Comparison of ENCODE assay signal across 7 mouse cellular contexts in genomic region chr5:107867970-107868904, GRCm38 (mm10). TPM values are rescaled to one million over a fixed set of nuclear protein-coding genes. Genes with fewer than 3 reads are reported as not detected.
DNase-seq lines count a peak whose midpoint lies in the region; ATAC-seq and TF ChIP-seq lines count a peak whose summit lies in the region.

No protein-coding gene starts in this region.

- H3K9ac ChIP-seq in hindbrain, embryonic 14.5 days = peak overlapping the region; percentile 74
- H3K9ac ChIP-seq in limb, embryonic 11.5 days (ENCODE audit: low read length) = peak overlapping the region; percentile 78
- H3K9ac ChIP-seq in midbrain, embryonic 11.5 days (ENCODE audit: low read length) = peak overlapping the region; percentile 77

- TF ChIP-seq CTCF in small intestine, adult 2 months (IDR thresholded peaks at IDR 0.05; ENCODE audit: extremely low read depth, insufficient read length, insufficient replicate concordance, low read depth, low read length) = no peak

- peak overlapping the region; percentile 91 for H3K27ac ChIP-seq in hindbrain, embryonic 14.5 days
- H3K27ac ChIP-seq in limb, embryonic 11.5 days (replicated peaks; ENCODE audit: low read depth, low read length) = peak overlapping the region; percentile 95
- peak overlapping the region; percentile 91 for H3K27ac ChIP-seq in midbrain, embryonic 11.5 days (ENCODE audit: low read depth, low read length)
- peak overlapping the region; percentile 54 for H3K27ac ChIP-seq in small intestine, adult 2 months (ENCODE audit: insufficient read depth, low read depth, low read length)

- peak; percentile 47 for DNase-seq in T-cell, adult 2 months (ENCODE audit: low spot score)
- DNase-seq in cerebellum, postnatal 14 days = peak; percentile 58 to 70
- peak; percentile 44 for DNase-seq in gastrocnemius, adult 18-20 months (ENCODE audit: low spot score)
- peak; percentile 43 for DNase-seq in hindbrain, embryonic 14.5 days (ENCODE audit: low spot score)
- DNase-seq in limb, embryonic 11.5 days (ENCODE audit: low spot score) = peak; percentile 77
- peak; percentile 96 for DNase-seq in midbrain, embryonic 11.5 days (ENCODE audit: low spot score, missing footprints)

- H3K4me1 ChIP-seq in hindbrain, embryonic 14.5 days (replicated peaks; ENCODE audit: control insufficient read depth, insufficient read depth, low read length) = 0 out of 2 replicates have a peak, but pooled peaks cover 4% of the 10 kb centered on the region
- no peaks in the 10 kb centered on the region; the same call in none of the 2 replicates for H3K4me1 ChIP-seq in limb, embryonic 11.5 days (ENCODE audit: control insufficient read depth, insufficient read depth, low read length)
- H3K4me1 ChIP-seq in midbrain, embryonic 11.5 days (ENCODE audit: control insufficient read depth, insufficient read depth, low read length) = 0 out of 2 replicates have a peak, but pooled peaks cover 2% of the 10 kb centered on the region
- H3K4me1 ChIP-seq in small intestine, adult 2 months (ENCODE audit: control insufficient read depth, insufficient read depth, insufficient read length, low read length) = peaks cover 13% of the 10 kb centered on the region; the same call in 1 of the 2 replicates

- H3K9me3 ChIP-seq in hindbrain, embryonic 14.5 days (ENCODE audit: control insufficient read depth, low read length) = no peaks in the 10 kb centered on the region
- no peaks in the 10 kb centered on the region for H3K9me3 ChIP-seq in limb, embryonic 11.5 days (ENCODE audit: control insufficient read depth, low read length)
- H3K9me3 ChIP-seq in midbrain, embryonic 11.5 days (ENCODE audit: control insufficient read depth, low read length) = no peaks in the 10 kb centered on the region

- under 1% methylated on average over 76 of the region's 82 CpGs for WGBS in hindbrain, embryonic 14.5 days
- under 1% methylated on average over 67 of the region's 82 CpGs for WGBS in limb, embryonic 11.5 days
- under 1% methylated on average over 76 of the region's 82 CpGs for WGBS in midbrain, embryonic 11.5 days
- WGBS in small intestine, adult 2 months = under 1% methylated on average over 81 of the region's 82 CpGs

- H3K36me3 ChIP-seq in hindbrain, embryonic 14.5 days (replicated peaks; ENCODE audit: control insufficient read depth, insufficient read depth) = no peaks in the 10 kb centered on the region
- no peaks in the 10 kb centered on the region for H3K36me3 ChIP-seq in limb, embryonic 11.5 days (ENCODE audit: control insufficient read depth, insufficient read depth, low read length)
- no peaks in the 10 kb centered on the region for H3K36me3 ChIP-seq in midbrain, embryonic 11.5 days (ENCODE audit: control insufficient read depth, insufficient read depth, low read length)
- H3K36me3 ChIP-seq in small intestine, adult 2 months (ENCODE audit: control insufficient read depth, insufficient read depth, low read length) = no peaks in the 10 kb centered on the region

- peak overlapping the region; percentile 75 for H3K4me3 ChIP-seq in hindbrain, embryonic 14.5 days (replicated peaks; ENCODE audit: low read length)
- peak overlapping the region; percentile 71 for H3K4me3 ChIP-seq in limb, embryonic 11.5 days (ENCODE audit: low read depth, low read length)
- peak overlapping the region; percentile 73 for H3K4me3 ChIP-seq in midbrain, embryonic 11.5 days (ENCODE audit: low read depth, low read length)
- H3K4me3 ChIP-seq in small intestine, adult 2 months (ENCODE audit: low read depth, low read length) = peak overlapping the region; percentile 81

- no peaks in the 10 kb centered on the region for H3K27me3 ChIP-seq in hindbrain, embryonic 14.5 days (ENCODE audit: control insufficient read depth, insufficient read depth, low read length)
- no peaks in the 10 kb centered on the region for H3K27me3 ChIP-seq in limb, embryonic 11.5 days (ENCODE audit: control insufficient read depth, insufficient read depth, low read length)
- no peaks in the 10 kb centered on the region; the same call in 1 of the 2 replicates for H3K27me3 ChIP-seq in midbrain, embryonic 11.5 days (ENCODE audit: control insufficient read depth, insufficient read depth, low read length)
- no peaks in the 10 kb centered on the region for H3K27me3 ChIP-seq in small intestine, adult 2 months (ENCODE audit: control insufficient read depth, insufficient read depth, low read length)

- peak overlapping the region; percentile 50 for H3K4me2 ChIP-seq in hindbrain, embryonic 14.5 days (replicated peaks)
- H3K4me2 ChIP-seq in limb, embryonic 11.5 days (ENCODE audit: low read depth, severe bottlenecking) = peak overlapping the region; percentile 43
- H3K4me2 ChIP-seq in midbrain, embryonic 11.5 days = peak overlapping the region; percentile 72

- peak; percentile 81 for ATAC-seq in hindbrain, embryonic 14.5 days (ENCODE audit: low FRiP score)
- ATAC-seq in limb, embryonic 11.5 days (ENCODE audit: insufficient number of reproducible peaks, low FRiP score, low TSS enrichment, low read depth) = peak; percentile 72
- no peak; the same call in none of the 2 replicates for ATAC-seq in midbrain, embryonic 11.5 days (ENCODE audit: low FRiP score)

- TF ChIP-seq POLR2A in small intestine, adult 2 months (IDR thresholded peaks at IDR 0.05; ENCODE audit: low read depth, low read length) = no peak

RNA-seq across cellular contexts. Expression of gene Evi5, which starts 6.7 kb away (rescaled TPM):
- total RNA-seq in gastrocnemius, adult 18-20 months (2021) = 10 to 100 TPM; 15.5 to 18.9 TPM
- polyA plus RNA-seq in hindbrain, embryonic 14.5 days (2014; fragmentation: Nextera tagmentation; extraction: Ambion mirVana) = 49.1 and 53.3 TPM in 2 replicates
- polyA plus RNA-seq in limb, embryonic 11.5 days (2014; fragmentation: Nextera tagmentation; extraction: Ambion mirVana) = 65.6 and 66.9 TPM in 2 replicates
- 41.3 and 44.2 TPM in 2 replicates for polyA plus RNA-seq in midbrain, embryonic 11.5 days (2014; fragmentation: Nextera tagmentation; extraction: Ambion mirVana)
- 4.6 and 8.1 TPM in 2 replicates for polyA plus RNA-seq in small intestine, adult 2 months (2012; rRNA removed)

RNA-seq across cellular contexts. Expression of gene Rpl5, which starts 32.1 kb away (rescaled TPM):
- total RNA-seq in gastrocnemius, adult 18-20 months (2021) = 10 to 100 TPM; 35.3 to 39.0 TPM
- polyA plus RNA-seq in hindbrain, embryonic 14.5 days (2014; fragmentation: Nextera tagmentation; extraction: Ambion mirVana) = 52.2 and 62.2 TPM in 2 replicates
- polyA plus RNA-seq in limb, embryonic 11.5 days (2014; fragmentation: Nextera tagmentation; extraction: Ambion mirVana) = 91.0 and 95.9 TPM in 2 replicates
- 74.7 and 77.4 TPM in 2 replicates for polyA plus RNA-seq in midbrain, embryonic 11.5 days (2014; fragmentation: Nextera tagmentation; extraction: Ambion mirVana)
- polyA plus RNA-seq in small intestine, adult 2 months (2012; rRNA removed) = 34.3 and 62.3 TPM in 2 replicates

RNA-seq across cellular contexts. Expression of gene Ube2d2b, which starts 38.3 kb away (rescaled TPM):
- not detected for total RNA-seq in gastrocnemius, adult 18-20 months (2021)
- 0.12 and 0.23 TPM in 2 replicates for polyA plus RNA-seq in hindbrain, embryonic 14.5 days (2014; fragmentation: Nextera tagmentation; extraction: Ambion mirVana)
- 0.14 and 0.23 TPM in 2 replicates for polyA plus RNA-seq in limb, embryonic 11.5 days (2014; fragmentation: Nextera tagmentation; extraction: Ambion mirVana)
- not detected in 2 replicates for polyA plus RNA-seq in midbrain, embryonic 11.5 days (2014; fragmentation: Nextera tagmentation; extraction: Ambion mirVana)
- polyA plus RNA-seq in small intestine, adult 2 months (2012; rRNA removed) = not detected in 2 replicates

Comparison
In these comparisons a context has a peak if more than half of its experiments do, and no peak if none do; other contexts are left out.
1. DNase-seq: peak in every context shown above with its lines; median percentile 96 in midbrain, embryonic 11.5 days; 77 in limb, embryonic 11.5 days; 64 in cerebellum, postnatal 14 days; 47 in T-cell, adult 2 months; 44 in gastrocnemius, adult 18-20 months; 43 in hindbrain, embryonic 14.5 days.